Mouse (Mus musculus) CH12F3 (cell line): Measurements from ENCODE around the gene Krt19.

Experiments
- in situ Hi-C: fragments of 300-500 bp; cut with MboI; formaldehyde crosslinking; loops from 2 replicates; pipeline ENCODE4 v1.14.3; 2020; ENCODE audit warnings: low sequenced_read_pairs

The Krt19 gene

DNA sequence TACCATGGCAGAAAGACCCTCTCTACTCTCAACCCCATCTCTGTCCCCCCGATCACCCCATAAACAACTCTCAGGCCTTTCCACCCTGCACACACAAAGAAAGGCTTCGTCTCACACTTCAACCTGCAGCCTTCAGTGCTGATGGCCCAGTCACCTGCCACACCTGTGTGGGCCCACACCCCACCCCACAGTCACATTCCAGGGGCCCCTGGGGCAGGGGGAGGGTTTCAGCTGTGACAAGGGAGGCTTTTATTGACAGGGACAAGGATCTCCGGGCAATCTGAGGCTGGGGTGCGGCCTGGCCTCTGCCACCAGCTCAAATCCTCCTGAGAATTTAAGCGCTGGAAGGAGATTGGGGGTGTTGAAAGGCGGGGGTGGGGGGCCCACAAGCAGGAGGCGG is 9.7 kb downstream of the Krt19 start:
- in situ Hi-C loops, result no loop called here

DNA sequence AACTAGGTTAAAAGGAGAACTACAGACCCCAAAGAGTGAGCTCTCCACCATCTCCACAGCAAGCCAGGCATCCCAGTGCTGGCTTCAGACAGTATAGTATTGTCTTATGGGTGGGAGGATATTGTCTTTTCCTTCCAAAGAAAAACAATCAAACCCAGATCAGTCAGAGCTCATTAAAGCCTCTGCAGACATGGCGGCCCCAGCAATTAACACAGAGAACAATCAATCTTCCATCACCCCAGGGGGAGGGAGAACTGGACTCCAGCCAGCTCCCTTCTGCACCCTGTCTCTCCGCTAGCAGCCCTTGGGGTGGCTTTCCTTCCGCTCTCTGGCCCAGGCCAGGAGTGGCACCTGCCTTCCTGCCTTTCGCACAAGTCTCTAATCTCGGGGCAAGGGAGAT is 10.8 kb downstream of the Krt19 start:
- in situ Hi-C loops, result no loop called here

- in situ Hi-C loops, result no loop called here
These were observed 11.9 kb downstream of the Krt19 start for GRCm38 (mm10) chr11:100136559-100136958.

- in situ Hi-C loops, result no loop called here
These were observed 12.7 kb downstream of the Krt19 start, which contains the start of gene Krt15 for GRCm38 (mm10) chr11:100135731-100136130. Gene Krt15, minus strand, starts transcription at chr11:100135928.

DNA sequence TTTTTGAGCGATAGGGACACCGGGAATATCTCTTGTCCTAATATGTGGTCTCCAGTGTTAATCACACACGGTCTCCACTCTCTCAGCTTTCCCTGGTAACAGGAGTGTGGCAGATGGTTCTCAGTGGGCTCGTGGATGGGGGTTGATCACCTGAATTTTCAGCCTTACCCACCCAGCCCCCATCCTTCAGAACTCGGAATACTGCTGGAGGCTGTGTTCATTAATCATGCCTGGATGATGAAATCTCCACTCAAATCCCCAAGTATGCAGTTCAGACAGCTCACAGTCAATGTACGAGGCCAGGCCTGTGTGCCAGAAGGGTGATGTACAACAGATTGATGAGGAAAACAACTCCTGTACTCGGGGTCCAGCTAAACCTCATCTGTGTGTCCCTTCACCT is 23.6 kb downstream of the Krt19 start:
- in situ Hi-C loops, result no loop called here

DNA sequence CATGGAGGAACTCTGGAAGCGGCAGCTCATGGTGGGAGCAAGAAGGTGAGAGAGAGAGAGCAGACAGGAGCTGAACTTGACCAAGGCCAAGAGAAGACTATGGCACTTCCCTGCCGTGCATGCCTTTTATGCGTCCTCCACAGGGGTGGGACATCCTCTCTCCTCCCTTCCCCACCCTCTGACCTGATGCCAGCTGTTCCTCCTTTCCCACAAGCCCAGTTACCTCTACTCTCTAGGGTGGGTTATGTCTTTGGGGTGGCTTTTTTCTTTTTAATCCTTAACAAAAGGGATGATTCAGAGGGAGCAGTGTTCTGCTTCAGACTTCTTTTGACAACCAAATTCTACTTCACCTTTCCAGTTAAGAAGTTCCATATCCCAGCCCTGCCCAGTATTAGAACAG is 27.0 kb downstream of the Krt19 start, which contains the start of gene Krt13:
TSS of gene Krt13 (minus strand) at position 101 of the 400 bp plus-strand sequence.
- in situ Hi-C loops, result no loop called here

DNA sequence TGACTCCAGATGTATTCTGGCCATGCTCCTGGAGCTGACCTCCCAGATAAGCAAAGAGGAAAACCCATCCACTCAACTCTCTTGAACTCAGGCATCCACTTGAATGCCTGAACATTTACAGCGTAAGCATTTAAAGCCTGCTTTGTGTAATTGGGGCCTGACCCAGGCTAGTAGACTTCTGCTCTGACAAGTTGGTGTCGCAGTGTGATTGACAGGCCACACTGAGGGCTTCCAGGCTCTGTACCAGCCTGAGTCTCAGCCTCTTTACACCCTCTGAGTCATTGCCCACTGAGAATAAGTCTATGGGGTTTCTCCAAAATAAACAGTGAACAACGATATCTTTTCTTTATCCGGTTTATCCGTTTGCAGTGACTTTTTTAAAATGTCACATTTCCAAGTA is 28.1 kb downstream of the Krt19 start:
- in situ Hi-C loops, result no loop called here

- in situ Hi-C loops, result no loop called here
These were observed 34.8 kb downstream of the Krt19 start for GRCm38 (mm10) chr11:100113742-100114029.

DNA sequence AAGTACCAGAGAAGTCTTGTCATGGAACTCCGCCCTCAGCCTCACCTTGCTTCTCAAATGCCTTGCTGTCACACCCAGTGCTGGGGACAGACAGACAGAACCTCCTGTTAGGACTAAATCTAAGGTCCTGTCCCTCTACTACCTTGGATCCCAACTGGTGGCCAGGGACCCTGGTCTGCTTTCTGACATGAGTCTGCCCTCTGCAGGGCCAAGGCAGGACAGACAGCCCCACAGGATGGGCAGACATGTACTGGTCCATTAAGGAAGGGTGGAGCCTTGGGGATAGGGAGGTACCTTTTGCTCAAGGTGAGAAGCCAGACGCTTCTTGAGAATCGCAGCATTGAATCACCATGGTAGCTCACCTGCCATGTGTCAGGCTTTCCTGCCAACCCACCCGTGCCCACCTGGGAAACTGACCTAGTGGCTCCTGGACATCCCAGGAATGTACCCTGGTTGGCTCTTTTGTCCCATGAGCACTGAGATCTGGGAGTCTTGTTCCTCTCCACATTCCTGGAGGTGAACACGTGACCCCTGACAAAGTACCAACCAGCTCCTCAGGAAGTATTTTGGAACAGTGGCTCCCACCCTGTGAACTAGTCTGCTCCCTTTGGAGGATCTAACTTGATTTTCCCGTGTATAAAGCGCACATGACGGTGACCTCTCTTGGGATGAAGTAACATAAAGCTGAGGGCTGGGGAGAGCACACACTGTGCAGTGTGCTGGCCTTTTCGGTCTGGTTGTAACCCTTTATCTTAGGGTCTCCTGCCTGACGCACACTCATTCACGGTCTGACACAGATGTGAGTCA is 35.3 kb downstream of the Krt19 start:
- in situ Hi-C loops, result no loop called here

- in situ Hi-C loops, result no loop called here
These were observed 42.8 kb downstream of the Krt19 start, which contains the start of gene Krt36 for GRCm38 (mm10) chr11:100105576-100106122. Gene Krt36, minus strand, starts transcription at chr11:100105626.

DNA sequence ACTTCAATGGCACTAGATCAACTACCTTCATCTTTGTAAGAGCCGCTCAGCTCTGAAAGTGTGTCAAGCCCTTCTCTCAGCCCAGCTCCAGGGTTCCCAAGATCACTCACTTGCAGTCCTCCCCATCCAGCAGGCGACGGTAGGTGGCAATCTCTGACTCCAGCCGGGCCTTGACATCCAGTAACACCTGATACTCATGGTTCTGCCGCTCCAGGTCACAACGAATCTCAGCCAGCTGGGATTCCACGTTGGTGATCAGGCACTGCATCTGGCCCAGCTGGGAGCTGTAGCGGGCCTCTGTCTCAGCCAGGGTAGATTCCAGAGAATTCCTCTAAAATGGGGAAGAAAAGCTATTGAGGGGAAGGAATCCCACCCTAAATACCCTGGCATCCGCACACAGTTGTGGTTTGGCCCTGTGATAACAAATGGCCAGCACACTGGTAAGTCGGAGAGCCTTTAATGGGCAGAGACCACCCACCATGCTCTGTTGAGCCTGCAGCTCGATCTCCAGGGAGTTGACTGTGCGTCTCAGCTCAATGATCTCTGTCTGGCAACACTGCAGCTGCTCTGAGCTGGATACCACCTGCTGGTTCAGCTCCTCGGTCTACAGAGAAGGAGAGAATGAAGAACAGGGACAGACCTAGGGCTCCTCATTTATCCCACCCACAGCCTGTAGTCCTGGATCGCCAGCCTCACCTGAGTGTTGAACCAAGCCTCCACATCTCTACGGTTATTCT is 45.6 kb downstream of the Krt19 start:
- in situ Hi-C loops, result no loop called here

DNA sequence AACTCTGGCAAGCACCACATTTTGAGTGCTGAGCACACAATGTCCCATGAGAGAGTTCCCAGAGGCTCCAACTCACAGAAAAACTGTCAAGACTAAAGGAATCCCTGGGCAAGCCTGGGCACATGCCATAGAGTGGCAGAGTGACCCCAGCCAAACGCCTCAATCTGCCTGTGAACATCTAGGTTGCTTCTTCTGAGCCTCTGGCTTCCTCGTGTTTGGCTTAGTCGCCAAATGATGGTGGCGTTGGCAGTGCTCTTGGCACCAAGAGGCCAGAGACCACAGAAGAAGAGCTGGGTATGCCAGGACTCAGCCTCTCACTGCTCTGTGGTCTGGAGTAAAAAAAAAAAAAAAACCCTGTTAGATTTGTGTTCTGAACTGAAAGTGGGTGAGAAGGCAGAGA is 48.1 kb downstream of the Krt19 start:
- in situ Hi-C loops, result no loop called here

DNA sequence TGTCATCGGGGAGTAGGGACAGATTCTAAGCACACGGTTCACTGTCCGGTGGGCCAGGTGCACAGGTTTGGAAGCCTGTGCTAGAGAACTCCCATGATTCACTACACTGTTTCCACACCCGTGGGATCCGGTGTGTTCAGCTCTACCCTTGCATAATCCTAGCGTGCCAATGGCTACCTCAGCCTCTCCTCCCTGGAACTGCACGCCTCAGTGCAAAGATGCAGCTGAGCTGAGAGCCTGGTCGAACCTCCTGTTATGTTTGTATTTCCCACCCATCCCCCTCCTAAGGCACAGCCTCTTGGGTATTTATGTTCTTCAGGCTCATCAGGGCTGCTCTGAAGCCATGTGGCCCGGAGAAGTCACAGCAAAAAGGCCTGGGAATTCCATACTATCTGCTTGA is 50.6 kb downstream of the Krt19 start:
- in situ Hi-C loops, result no loop called here

DNA sequence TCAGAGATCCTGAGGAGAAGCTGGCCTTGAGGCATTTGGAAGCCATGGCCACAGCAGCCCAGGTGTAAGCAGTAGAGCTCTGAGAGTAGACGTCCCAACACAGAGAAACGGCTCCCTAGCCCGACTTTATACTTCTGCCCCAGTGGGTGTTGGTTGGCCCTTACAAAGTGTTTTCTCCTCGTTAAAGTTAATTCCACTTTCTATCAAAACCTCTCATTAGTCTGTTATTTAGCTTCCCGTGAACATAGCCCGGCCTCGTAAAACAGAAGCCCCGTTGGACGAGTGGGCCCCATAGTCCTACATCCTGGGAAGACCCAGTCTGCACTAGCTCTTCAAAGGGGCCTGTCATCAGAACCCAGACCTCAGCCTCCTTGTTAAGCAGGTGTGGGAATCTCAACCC is 52.3 kb downstream of the Krt19 start, which contains the start of gene Krt35:
TSS of gene Krt35 (minus strand) at position 101 of the 400 bp plus-strand sequence.
- in situ Hi-C loops, result no loop called here
